Mouse (Mus musculus): ENCODE measurements around the gene Med12l. TPM values are rescaled to one million over a fixed set of nuclear protein-coding genes. Genes with fewer than 3 reads are reported as not detected.

Med12l gene
- total and polyA plus RNA-seq, 3 experiments: 0.93 to 2.0 (median 1.5) TPM

GRCm38 (mm10) chr3:59022971-59023370, 17.3 kb downstream of the Med12l start:
- Histone ChIP-seq H3K4me3 (replicated peaks in 1 of 3; ENCODE audit: low read depth in 2 of 3, low read length in 2 of 3, poor library complexity in 1 of 3) (no peak overlapping the region), H3K27ac (ENCODE audit: insufficient read depth, low read depth) (no peak overlapping the region), H3K79me2 (replicated peaks; ENCODE audit: control insufficient read depth, extremely low read depth, insufficient read depth, poor library complexity, severe bottlenecking) (no peaks in the 10 kb centered on the region), H3K4me2 (ENCODE audit: insufficient read depth, low read depth, poor library complexity, severe bottlenecking) (no peak overlapping the region), H3K9ac (ENCODE audit: insufficient read depth, low read depth) (no peak overlapping the region), H3K27me3 (replicated peaks) (no peaks in the 10 kb centered on the region), H3K36me3 (replicated peaks in 1 of 2; ENCODE audit: control insufficient read depth in 1 of 2, insufficient read depth in 1 of 2, low read length in 1 of 2) (no peaks in the 10 kb centered on the region), H3K4me1 (ENCODE audit: control insufficient read depth in 1 of 2, insufficient read depth in 2 of 2) (no peaks in the 10 kb centered on the region), H3K9me3 (replicated peaks; ENCODE audit: low read length) (no peaks in the 10 kb centered on the region)
- TF ChIP-seq BHLHE40 (IDR thresholded peaks at IDR 0.05; ENCODE audit: low read depth, low read length) (no peak), JUND (conservative IDR thresholded peaks at IDR 0.05; ENCODE audit: low read depth, low read length) (no peak), UBTF (IDR thresholded peaks at IDR 0.05; ENCODE audit: low read depth, low read length) (no peak), MAX (IDR thresholded peaks at IDR 0.05; ENCODE audit: low read length) (no peak), E2F4 (IDR thresholded peaks at IDR 0.05; ENCODE audit: insufficient replicate concordance, low read depth, low read length) (no peak), ETS1 (conservative IDR thresholded peaks at IDR 0.05; ENCODE audit: low read depth, low read length) (no peak), ZKSCAN1 (IDR thresholded peaks at IDR 0.05; ENCODE audit: borderline replicate concordance, low read depth, low read length) (no peak), ZC3H11A (IDR thresholded peaks at IDR 0.05; ENCODE audit: low read depth, low read length) (no peak), GABPA (IDR thresholded peaks at IDR 0.05; ENCODE audit: insufficient replicate concordance, low read depth, low read length) (no peak), CTCF (conservative IDR thresholded peaks at IDR 0.05 in 1 of 2, IDR thresholded peaks at IDR 0.05 in 1 of 2; ENCODE audit: low read depth in 2 of 2, low read length in 2 of 2) (no peak), ELF1 (IDR thresholded peaks at IDR 0.05; ENCODE audit: low read depth, low read length) (no peak), PAX5 (IDR thresholded peaks at IDR 0.05; ENCODE audit: low read length) (no peak), KAT2A (IDR thresholded peaks at IDR 0.05; ENCODE audit: insufficient replicate concordance, low read length) (no peak)
- in situ Hi-C loops (cut with MboI; ENCODE audit: low pct_ligation_motif_present, low pct_unique_long_range_greater_than_20kb, low sequenced_read_pairs): no loop called here
- dilution Hi-C loops (cut with MboI; ENCODE audit: extremely low pct_ligation_motif_present, extremely low pct_unique_long_range_greater_than_20kb, low sequenced_read_pairs): no loop called here
- no peak for DNase-seq (ENCODE audit: extremely low read depth)

- Histone ChIP-seq H3K27ac (ENCODE audit: insufficient read depth, low read depth) (no peak overlapping the region), H3K27me3 (replicated peaks) (no peaks in the 10 kb centered on the region), H3K4me3 (replicated peaks in 1 of 3; ENCODE audit: low read depth in 2 of 3, low read length in 2 of 3, poor library complexity in 1 of 3) (no peak overlapping the region), H3K4me2 (ENCODE audit: insufficient read depth, low read depth, poor library complexity, severe bottlenecking) (no peak overlapping the region), H3K79me2 (replicated peaks; ENCODE audit: control insufficient read depth, extremely low read depth, insufficient read depth, poor library complexity, severe bottlenecking) (no peaks in the 10 kb centered on the region), H3K9me3 (replicated peaks; ENCODE audit: low read length) (no peaks in the 10 kb centered on the region), H3K4me1 (ENCODE audit: control insufficient read depth in 1 of 2, insufficient read depth in 2 of 2) (no peaks in the 10 kb centered on the region), H3K36me3 (replicated peaks in 1 of 2; ENCODE audit: control insufficient read depth in 1 of 2, insufficient read depth in 1 of 2, low read length in 1 of 2) (no peaks in the 10 kb centered on the region), H3K9ac (ENCODE audit: insufficient read depth, low read depth) (no peak overlapping the region)
- dilution Hi-C loops (cut with MboI; ENCODE audit: extremely low pct_ligation_motif_present, extremely low pct_unique_long_range_greater_than_20kb, low sequenced_read_pairs): no loop called here
- in situ Hi-C loops (cut with MboI; ENCODE audit: low pct_ligation_motif_present, low pct_unique_long_range_greater_than_20kb, low sequenced_read_pairs): no loop called here
- no peak for DNase-seq (ENCODE audit: extremely low read depth)
- TF ChIP-seq MAX (IDR thresholded peaks at IDR 0.05; ENCODE audit: low read length): no peak
- no peak for TF ChIP-seq E2F4 (IDR thresholded peaks at IDR 0.05; ENCODE audit: insufficient replicate concordance, low read depth, low read length)
- TF ChIP-seq POLR2A (IDR thresholded peaks at IDR 0.05; ENCODE audit: low read depth, low read length): no peak
- no peak for TF ChIP-seq MAFK (IDR thresholded peaks at IDR 0.05; ENCODE audit: insufficient replicate concordance, low read length)
- no peak for TF ChIP-seq HCFC1 (IDR thresholded peaks at IDR 0.05; ENCODE audit: low read depth, low read length)
- no peak for TF ChIP-seq MAZ (IDR thresholded peaks at IDR 0.05; ENCODE audit: low read depth, low read length)
- TF ChIP-seq USF1 (IDR thresholded peaks at IDR 0.05; ENCODE audit: low read depth, low read length): no peak
- TF ChIP-seq RCOR1 (conservative IDR thresholded peaks at IDR 0.05; ENCODE audit: low read depth, low read length): no peak
These were observed 19.0 kb downstream of the Med12l start for GRCm38 (mm10) chr3:59024531-59025192.
